Mouse (Mus musculus): ENCODE results near the gene Gm20518.

The Gm20518 gene

DNA sequence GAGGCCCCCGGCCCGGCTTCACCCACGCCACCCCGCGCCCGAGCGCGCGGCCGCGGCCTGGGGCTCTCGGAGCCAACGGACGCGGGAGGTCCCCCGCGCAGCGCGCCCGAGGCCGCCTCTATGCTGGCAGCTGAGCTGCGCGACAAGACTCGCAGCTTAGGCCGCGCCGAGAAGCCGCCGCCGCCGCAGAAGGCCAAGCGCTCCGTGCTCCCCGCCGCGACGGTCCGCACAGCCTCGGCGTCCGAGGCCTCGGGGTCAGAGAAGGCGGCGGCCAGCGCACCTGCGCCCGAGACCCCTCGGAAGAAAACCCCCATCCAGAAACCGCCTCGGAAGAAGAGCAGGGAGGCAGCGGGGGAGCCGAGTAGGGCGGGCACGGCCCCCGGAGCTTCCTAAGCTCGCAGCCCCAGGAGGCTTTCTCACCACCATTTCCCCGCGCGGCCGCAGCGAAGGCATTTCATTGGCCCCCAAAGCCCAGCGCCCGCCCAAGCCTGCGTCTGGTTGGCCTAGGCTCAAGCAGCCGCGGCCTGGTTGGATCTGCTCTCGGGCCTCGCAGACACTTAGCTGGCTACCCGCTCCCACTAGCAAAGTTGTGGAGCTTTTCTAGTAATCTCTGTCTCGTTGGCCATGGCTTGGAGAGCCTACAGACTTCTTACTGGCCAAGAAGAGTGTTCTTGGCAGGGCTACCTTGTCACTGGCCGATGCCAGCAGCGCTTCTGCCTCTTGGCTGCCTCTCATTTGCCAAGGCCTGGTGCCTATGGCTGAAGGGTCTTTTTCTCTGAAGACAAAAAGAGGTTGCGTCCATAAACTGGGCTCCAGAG, 84.1 kb downstream of the Gm20518 start:
- CTCF ChIA-PET: interaction anchor here (0.8 kb wide), 1 partner anchor 63 kb away, joined by 4 read pairs; no protein-coding TSS in a partner anchor

DNA sequence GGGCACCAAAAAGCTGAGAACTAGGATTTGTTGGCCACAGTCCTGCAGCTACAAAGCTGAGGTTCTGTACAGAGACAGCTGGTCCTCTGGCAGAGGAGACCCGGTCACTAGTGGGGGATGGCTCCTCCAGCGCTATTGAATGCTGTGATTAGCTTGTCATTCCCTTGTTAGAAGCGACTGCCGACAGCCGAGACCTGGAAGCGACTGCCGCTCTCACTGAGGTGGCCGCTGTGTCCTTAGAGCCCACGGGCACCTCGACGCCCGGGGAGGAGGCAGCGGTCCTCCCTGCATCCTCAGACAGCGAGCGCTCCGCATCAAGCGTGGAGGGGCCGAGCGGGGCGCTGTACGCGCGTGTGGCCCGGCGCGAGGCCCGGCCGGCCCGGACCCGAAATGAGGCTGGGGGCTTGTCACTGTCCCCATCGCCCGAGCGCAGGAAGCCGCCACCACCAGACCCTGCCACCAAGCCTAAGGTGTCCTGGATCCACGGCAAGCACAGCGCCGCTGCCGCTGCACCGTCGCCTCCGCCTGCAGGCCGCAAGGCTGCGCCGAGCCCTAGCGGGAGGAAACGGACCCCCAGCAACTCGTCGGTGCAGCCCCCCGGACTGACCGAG, 84.8 kb downstream of the Gm20518 start:
- CTCF ChIA-PET: interaction anchor here (0.6 to 1.5 kb wide), 2 partner anchors 10 to 25 kb away, joined by 3 to 5 read pairs; partner anchors contain the start of gene Scarf2

DNA sequence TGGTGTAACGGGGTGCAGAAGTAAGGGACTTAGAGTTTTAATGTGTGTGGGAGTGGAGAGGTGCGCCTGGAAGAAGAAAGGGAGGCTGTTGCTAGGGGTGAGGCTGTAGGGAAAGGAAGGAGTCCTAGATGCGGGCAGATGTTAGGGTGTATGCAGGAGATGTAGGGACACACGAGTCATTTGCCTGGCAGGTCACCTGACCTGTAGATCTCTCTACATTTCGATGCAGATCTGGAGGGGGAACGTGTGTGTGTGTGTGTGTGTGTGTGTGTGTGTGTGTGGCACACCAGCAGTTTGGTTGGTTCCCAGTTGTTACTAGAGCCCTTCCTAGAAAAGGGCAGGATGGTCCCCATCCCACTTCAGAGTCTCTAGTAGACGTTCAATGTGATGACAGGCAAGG, 86.5 kb downstream of the Gm20518 start:
- CTCF ChIA-PET: interaction anchor here (1.5 kb wide), 1 partner anchor 9 kb away, joined by 5 read pairs; the partner anchor contains the start of gene Scarf2

DNA sequence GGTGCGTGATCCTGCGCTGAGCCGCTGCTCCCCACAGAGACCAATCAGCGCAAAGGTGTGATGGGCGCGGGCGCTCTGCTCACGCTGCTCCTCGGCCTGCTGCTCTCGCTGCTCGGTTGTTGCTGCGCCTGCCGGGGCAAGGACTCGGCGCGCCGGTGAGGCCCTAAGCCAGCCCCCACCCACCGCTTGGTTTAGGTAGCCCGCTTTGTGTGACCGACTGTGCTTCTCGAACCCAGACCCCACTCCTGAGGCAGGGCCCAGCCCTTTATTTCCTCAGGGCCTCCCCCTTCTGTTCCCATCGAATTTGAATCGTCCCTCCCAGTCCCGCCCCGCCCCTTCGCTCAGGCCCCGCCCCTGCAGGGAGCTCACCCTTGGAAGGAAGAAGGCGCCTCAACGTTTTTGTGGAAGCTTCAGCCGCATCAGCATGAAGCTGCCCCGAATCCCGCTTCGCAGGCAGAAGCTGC, 87.0 kb downstream of the Gm20518 start:
- CTCF ChIA-PET: no interaction called here

DNA sequence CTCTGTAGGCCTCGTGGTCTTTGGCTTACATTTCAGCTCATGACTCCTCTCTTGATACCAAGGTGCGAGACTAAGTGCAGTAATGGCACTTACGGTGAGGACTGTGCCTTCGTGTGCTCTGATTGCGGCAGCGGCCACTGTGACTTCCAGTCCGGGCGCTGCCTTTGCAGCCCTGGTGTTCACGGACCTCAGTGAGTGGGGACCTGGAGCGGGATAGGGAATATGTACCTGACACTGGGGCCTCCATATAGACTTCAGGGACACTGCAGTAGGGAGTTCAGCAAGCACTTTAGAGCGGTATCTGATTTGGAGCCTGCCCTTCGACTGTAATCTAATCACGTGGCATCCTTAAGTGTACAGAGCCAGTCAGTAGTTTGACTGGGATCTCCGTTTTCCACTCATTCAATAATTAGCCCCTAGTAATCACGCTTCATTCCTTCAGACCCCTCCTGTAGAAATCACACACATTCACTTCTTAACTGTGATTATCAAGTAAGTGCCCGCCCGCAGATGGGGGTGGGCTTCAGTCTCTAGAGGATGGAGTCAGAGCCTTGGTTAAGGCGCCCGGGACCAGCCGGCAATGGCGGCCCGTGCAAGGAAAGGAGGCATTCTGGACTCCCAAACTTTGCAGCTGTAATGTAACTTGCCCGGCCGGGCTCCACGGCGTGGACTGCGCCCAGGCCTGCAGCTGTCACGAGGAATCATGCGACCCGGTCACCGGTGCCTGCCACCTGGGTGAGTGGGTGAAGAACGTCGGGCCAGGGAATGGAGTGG, 87.6 kb downstream of the Gm20518 start:
- CTCF ChIA-PET: no interaction called here

DNA sequence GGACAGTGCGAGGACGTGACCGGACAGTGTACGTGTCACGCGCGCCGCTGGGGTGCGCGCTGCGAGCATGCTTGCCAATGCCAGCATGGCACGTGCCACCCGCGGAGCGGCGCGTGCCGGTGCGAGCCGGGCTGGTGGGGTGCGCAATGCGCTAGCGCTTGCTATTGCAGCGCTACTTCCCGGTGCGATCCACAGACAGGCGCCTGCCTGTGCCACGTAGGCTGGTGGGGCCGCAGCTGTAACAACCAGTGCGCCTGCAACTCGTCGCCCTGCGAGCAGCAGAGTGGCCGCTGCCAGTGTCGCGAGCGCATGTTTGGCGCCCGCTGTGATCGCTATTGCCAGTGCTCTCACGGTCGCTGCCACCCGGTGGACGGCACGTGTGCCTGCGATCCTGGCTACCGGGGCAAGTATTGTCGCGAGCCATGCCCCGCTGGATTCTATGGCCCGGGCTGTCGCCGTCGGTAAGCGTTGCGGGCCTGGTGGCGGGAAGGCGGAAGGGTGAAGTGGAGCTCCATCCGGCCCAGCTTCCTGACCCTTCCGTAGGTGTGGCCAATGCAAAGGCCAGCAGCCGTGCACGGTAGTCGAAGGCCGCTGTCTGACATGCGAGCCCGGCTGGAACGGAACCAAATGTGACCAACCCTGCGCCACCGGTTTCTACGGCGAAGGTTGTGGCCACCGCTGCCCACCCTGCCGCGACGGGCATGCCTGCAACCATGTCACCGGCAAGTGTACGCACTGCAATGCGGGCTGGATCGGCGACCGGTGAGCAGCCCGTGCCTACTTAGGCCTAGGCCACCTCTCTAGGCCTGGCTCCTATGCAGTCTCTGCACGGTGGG, 88.4 kb downstream of the Gm20518 start:
- CTCF ChIA-PET: no interaction called here

DNA sequence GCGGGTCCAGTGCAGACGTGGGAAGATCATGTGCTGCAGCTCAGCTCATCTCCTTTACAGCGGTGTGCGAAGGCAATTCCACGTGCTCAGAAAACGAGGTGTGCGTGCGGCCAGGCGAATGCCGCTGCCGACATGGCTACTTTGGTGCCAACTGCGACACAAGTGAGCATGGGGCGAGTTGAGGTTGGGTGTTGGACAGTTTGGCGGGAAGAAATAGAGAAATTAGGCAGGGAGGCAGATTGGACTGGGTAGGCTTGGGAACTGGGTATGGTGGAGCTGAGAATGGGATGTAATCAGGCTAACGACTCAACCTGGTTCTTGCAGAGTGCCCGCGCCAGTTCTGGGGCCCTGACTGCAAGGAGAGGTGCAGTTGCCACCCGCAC, 89.0 kb downstream of the Gm20518 start:
- CTCF ChIA-PET: no interaction called here

DNA sequence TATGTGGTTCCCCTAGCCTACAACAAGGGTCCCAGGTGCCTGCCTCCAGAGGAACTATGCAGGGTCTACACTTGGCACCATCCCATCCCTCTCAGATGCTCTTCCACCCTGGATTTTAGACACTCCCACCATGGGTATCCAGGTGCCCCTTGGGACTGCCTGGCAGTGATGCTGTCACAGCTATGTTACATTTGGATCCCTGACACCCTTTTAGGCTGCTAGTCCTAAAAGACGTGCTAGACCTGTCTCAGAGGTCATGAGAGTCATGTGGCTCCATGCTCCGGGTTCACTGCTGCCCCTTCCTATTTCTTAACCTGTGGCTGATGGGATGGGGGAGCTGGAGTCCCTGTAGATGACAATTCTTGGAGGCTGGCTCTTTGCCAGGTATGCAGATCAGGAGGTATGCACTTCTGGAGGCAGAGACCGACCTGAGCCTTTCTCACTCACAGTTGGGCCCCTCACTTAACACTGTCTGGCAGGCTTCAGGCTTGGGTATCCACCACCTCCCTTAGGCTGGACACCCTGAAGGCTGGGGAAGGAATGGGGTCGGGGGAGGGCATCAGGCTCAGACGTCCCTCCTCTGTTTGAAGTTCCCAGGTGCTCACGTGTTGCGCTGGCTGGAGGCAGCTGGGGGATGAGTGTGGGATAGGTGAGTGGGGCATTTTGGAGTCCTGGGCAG, 89.6 kb downstream of the Gm20518 start:
- CTCF ChIA-PET: no interaction called here

DNA sequence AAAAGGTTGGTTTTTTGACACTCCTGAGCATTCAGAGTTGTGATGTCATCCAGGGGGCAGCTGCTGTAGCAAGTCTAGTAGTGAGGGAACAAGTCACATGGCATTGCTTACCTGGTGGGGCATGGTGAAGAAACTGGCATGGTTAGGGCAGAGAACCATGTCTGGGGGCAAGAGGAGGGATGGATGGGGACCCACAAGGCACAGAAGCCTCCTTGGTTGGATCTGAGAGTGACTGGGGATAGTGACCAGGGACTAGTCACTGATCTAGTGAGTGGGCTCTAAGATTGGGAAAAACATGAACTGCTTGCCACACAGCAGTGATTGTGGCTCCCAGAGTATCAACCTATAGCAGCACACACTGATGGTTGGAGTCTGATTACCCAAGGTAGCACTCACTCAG, 91.9 kb downstream of the Gm20518 start:
- CTCF ChIA-PET: no interaction called here

DNA sequence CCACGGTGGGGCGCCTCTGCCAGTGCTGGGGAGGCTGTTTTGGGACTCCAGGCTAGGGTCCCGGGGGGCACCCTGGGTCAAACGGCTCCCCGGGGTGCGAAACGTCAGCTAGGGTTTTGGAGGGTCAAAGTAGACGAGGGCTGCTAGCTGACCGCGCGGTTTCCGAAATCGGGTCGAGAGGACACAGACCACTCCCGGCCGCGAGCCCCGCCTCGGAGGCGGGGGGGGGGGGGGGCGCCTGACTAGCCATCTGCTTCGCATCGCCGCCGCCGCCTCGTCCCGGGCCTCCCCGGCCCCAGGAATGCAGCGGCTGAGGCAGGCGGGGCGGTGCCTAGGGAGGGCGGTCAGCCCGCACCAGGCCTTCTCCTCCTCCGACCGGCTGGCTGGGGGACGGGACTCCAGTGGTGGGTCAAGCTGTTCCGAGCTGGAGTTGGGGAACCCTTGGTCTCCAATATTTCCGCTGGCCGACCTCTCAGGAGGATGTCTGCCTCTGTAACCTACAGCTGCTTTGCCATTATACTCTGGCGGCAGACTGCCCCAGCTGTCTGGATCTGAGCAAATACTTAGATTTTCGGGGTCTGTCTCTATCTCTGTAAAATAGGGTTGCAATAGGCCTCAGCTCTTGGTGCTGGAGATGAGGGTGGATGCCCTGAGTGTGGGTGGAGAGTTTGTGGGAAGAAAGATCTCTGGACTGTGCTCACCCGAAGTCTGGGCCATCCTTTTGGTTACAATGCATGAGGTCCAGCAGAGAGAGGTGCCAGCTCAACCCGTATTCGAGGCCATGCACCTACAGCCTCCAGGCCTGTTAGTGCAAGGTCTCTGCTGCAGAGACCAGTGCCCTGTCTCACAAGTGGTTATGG, 92.9 kb downstream of the Gm20518 start:
- CTCF ChIA-PET: interaction anchor here (0.7 to 1.3 kb wide), 3 partner anchors 13 to 833 kb away, joined by 4 to 9 read pairs (median 4); no protein-coding TSS in a partner anchor

DNA sequence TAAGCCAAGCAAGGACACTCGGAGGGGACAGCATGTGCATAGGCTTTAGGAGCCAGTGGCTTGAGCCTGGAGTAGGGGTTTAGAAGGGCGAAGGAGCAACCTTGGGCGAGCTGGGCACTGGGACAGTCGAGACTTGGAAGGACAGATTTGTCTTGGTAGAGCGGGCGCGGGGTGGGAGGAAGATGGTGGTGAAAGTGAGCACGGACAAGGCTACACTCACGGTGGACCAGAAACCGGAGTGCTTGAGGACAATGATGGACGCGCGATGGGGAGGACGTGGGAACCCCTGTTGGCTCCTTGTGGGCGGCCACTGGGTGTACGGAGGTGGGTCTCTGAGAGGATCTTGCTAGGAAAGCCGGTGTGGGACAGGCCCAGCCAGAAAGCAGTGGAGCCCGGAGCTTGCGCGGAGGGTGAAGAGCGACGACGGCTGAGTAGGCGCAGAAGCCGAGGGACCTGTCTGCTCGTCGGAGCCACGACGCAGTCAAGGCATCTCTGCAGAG, 93.6 kb downstream of the Gm20518 start:
- CTCF ChIA-PET: interaction anchor here (1.3 kb wide), 1 partner anchor 14 kb away, joined by 4 read pairs; no protein-coding TSS in a partner anchor

DNA sequence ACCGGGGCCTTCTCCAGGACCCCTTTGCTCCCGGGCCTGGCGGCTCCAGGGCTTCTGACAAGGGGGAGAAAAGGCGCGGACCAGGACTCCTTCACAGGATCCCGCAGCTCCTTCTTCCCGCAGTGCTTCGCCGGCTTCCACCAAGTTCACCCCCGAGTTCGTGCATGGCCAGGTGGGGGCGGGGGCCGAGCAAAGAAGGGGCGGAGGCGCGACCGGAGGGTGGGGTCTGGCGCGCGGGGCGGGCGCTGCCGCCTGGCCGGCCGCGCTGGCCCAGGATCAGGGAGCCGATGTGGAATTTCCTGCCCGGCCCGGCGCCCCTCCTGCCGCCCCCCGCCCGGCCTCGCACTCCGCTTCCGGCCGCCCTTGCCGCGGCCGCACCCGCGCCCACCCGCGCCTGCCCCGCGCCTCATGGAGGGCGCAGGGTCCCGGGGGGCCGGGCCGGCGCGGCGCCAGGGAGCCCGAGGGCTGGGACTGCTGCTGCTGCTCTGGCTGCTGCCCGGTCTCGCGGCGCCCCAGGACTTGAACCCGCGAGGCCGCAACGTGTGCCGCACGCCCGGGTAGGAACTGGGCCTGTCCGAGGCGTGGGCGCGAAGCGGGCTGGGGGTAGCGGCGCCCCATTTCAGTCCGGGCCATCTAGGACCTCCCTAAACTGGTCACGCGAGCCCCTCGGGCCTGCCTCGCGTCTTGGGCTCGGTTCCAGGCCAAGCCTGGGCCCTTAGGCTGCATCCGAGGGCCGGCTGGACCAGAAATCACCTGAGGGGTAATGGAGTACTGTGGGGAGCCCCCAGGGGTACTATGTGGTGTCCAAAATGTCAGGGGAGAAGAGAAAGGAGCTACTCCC, 94.3 kb downstream of the Gm20518 start, which contains the start of gene Scarf2:
TSS of gene Scarf2 (plus strand) at position 312 of the 841 bp plus-strand sequence.
- CTCF ChIA-PET: interaction anchor here (1.6 kb wide), 1 partner anchor 9 kb away, joined by 5 read pairs; no protein-coding TSS in a partner anchor

DNA sequence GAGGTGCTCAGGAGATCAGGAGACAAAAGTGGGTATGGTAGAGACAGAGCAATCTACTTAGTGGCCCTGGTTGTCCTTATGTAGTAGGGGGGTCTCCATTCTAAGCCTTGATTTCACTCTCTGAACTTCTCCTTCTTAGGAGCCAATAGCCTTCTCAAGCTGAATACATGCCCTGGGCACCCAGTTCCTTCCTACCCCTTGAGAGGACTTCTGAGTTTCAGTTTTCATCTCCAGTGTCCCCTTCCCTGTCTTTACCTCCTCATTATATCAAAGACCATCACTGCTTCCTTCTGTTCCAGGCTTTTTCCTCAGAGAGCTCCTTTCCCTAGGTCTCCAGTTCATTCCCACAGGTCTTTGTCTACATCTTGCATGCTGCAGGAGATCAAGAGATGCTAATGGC, 95.0 kb downstream of the Gm20518 start:
- CTCF ChIA-PET: interaction anchor here (1.6 kb wide), 1 partner anchor 9 kb away, joined by 5 read pairs; no protein-coding TSS in a partner anchor

DNA sequence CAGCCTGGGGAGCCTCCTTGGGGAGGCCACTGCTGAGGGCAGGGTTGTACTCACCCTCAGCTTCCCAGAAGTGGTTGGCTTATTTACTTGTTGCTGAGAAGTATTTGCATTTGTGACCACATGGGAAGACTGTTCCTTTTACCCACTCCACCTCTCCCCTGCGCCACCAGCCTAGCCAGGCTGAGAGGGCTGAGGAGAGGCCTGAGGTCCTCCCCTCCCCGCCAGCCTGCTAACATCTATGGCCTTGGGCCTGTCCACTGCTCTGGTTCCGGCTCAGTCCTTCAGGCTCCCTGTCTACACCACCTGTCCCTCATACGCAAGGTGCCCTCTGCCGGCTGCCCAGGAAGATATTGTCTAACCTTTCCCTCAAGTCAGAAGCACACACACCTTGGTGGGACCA, 95.8 kb downstream of the Gm20518 start:
- CTCF ChIA-PET: interaction anchor here (1.6 kb wide), 1 partner anchor 10 kb away, joined by 5 read pairs; no protein-coding TSS in a partner anchor

DNA sequence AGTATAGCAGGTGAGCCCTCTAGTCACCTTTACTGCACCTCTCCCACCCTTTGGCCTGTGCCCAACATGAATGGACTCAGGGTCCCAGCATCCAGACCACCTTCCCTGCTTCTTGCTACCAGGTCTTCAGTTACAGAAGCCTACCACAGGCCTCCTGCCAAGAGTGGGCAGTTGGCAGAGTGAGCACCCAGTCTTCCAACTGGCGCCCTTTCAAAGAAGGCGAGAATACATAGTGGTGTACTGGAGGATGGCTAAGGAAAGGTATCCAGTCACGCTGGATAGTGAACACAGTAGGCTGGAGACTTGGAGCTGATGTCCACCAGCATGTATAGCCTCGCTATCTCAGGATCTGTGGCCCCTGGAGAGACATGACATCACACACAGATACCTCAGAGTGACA, 97.4 kb downstream of the Gm20518 start:
- CTCF ChIA-PET: no interaction called here

DNA sequence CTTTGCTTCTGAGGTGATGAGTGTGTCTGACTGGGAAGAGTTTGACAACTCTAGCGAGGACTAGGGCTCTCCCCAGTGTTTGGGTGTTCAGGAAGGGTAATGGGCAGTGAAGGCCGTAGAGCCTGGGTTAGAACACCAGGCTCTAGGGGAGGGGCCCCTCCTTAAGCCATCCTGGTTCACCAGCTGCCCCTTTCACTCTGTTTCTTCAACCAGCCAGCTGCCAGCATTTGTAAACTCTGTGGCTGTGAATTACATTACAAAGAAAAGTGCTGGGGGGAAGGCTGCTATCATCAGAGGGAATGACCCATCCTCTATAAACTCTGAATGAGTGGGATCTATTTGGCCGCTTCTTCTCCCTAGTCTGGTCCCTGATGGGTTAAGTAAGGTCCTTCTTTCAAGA, 98.7 kb downstream of the Gm20518 start:
- CTCF ChIA-PET: interaction anchor here (0.9 kb wide), 1 partner anchor 8 kb away, joined by 8 read pairs; no protein-coding TSS in a partner anchor

DNA sequence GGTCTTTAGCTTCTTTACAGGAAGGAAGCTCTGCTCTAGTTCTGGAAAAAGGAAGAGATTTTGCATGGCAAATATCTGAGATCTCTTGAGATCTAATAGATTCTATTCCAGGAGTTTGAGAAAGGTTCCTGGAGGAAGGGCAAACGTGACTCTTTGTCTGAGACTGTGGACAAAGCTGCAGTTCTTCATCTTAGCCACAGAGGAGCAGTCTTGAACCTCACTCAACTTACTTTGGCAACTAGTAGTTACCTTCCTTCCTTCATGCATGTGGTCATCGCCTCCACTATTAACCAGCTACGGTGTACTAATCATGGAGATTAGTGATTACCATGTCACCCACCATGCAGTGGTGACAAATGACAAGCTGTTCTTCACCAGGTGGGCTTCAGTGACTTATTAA, 106.1 kb downstream of the Gm20518 start:
- CTCF ChIA-PET: no interaction called here

Data from spleen, embryonic (tissue).